Mouse (Mus musculus) liver, adult 2 months (tissue): Measurements from ENCODE around the gene Klhl26.

Experiments
- CTCF ChIP-seq: fragments of 200-500 bp; IDR thresholded peaks from 2 replicates; pipeline ENCODE4 v1.5.1; 2011; ENCODE audit warnings: low read depth, low read length, control low read depth
- POLR2A ChIP-seq: fragments of 200-500 bp; IDR thresholded peaks from 2 replicates; pipeline ENCODE4 v1.6.1; 2011; ENCODE audit warnings: low read length, control low read depth; ENCODE audit not compliant: insufficient read depth; ENCODE audit errors: extremely low read depth

GRCm38 (mm10) chr8:70469295-70469916, 7.4 kb downstream of the Klhl26 start:
- no peak for TF ChIP-seq POLR2A
- TF ChIP-seq CTCF, result no peak
